Mouse (Mus musculus): Measurements from ENCODE around the gene Mob4.

Gene Mob4

DNA sequence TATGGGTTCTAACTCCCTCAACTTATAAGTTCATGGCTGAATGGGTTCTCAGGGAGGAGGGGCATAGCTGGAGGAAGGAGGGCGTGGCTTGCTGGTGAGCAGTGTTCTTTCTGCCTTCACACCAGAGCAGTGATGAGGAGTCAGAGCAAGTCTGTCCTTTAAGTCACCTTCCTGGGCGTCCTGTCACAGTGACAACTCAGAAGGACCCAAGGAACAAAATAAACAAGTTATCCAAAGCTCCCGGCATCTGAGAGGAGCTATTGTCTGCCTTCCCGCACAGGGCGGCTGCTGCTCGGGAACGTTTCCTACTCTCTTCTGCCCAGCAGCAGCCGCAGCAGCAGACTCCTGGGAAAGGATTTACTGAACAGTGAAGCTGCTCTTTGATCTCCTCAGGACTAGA is 61.0 kb downstream of the Mob4 start:
- DNase-seq, result no peak

DNA sequence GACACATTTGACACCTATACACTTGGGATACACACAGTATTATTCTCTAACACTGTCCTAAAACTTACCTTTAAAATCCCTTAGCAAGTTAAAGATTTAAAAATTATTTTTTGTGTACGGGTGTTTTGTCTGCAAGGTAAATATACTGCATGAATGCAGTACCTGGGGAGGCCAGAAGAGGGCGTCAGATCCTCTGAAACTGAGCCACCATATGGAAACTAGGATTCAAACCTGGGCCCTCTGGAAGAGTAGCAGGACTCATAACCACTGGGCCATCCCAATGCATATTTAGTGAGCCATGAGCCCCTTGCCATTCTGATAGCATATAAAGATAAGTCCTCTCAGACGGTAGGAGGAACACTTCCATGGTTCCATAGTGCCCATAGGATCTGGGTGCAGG is 61.8 kb downstream of the Mob4 start:
- DNase-seq, result peak; percentile 46

DNA sequence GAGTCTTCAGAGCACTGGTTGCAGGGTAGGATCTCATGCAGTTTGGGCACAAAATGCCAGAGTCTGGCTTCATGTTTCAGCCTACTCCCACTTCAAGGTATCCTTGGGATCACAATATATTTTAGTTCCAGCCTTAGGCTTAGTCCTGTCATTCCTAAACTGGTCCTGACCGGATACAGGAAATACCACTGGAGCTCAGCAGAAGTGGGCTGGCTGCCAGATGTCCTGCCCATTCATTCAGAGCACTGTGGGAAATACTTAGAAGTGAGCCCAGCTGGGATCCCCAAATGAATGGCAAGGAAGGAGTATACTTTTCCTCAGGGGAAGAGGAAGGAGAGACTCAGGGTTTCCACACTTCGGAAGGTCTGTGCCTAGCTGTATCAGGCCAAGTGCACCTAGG is 62.3 kb downstream of the Mob4 start:
- DNase-seq, result peak; percentile 82

DNA sequence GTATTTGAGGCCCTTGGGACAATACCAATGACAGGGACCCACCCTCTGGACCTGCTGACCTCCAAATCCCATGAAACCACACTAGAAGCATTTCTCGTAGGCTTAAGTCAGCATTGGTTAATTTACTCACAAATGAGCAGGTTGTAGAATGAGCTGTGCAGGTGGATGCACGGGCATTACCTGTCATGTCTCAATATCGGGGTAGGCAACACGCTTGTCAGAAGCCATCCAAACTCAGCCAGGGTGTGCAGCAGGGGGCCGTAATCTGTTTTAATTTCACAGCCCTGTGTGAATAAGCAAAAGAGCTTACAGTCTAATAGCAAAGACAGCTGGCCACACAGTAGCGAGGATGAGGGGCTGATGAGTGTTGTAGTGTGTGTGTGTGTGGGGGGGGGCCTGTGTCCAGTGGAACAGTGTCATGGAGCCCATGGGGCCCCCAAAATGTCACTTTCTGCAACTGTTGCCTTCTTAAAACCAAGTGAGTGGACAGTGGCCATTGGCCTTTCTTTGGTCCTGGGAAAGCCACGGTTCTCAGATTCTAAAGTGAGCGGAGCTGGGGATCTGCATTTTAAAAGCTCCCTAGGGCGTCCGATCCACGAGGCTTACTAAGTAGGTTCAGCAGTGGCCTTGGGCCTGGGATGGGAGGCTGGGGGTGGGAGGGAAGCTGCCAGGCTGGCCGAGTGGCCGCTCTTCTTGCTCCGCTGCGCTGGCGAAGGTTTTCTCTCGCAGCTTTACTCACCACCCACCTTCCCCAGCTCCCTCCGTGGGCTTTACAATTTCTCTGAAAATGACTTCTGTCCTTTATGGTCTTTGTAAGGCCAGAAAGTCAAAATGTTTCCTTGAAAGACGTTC is 63.3 kb downstream of the Mob4 start:
- DNase-seq, result no peak

DNA sequence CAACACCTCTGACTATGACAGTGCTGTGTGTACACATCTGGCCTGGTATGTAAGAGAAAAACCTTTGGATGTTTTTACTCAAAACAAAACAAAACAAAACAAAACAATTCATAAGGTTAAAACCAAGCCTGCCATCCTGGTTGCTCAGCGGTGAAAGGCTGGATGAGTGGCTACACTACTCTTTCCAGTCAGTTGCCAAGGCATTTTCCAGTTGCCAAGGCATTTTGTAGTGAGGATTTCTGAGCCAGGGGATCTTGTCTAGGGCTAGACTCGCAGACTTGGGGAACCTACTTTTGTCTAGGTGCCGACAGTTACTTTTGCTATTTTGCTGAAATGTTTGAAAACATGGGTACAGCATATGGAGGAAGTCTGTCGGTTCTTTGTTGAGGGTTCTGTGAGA is 64.0 kb downstream of the Mob4 start:
- DNase-seq, result no peak

DNA sequence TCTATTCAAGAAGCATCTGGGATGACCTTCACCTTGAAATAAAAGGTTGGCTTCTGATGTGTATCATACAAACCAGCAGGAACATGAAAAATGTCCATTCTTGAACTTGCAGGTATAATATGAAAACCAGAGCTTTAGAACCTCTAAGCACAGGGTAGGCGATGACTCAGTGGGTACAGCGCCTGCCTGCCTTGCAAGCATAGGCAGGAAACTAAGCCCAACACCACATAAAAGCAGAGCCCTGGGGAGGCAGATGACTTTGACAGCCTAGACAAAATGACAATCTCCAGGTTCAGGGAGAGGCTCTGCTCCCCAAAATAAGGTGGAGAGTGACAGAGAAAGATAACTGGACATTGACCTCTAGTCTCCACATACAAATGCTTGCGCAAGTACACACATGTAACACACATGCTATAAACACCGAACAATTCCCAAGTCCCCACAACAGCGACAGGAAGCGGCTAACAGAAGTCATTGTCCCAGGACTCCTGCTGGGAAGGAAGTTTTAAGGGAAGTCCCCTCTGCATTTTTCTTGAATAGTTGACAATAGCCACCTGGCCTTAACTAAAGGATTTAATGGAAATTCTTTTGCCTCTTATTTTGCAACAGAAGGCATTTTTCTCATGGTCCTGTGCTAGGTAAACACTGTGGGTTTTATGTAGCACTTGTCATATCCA is 65.4 kb downstream of the Mob4 start:
- DNase-seq, result no peak

DNA sequence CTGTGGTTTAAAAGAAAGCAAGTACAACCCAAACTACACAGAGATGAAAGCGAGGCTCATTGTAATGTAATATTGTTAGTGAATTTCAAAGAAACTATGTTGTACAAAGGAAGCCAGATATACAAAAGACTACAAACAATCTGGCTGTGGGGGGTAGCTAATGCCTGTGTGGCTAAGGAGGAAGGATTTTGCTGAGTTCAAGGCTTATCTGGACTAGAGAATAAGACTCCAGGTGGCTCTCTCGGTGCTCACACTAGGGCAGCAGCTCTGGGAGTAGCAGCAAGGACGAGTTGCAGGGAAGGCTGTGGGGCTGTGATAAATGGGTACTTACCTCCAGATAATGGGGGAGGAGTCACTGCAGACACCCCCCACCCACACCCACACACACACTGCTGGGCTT is 67.7 kb downstream of the Mob4 start:
- DNase-seq, result no peak

DNA sequence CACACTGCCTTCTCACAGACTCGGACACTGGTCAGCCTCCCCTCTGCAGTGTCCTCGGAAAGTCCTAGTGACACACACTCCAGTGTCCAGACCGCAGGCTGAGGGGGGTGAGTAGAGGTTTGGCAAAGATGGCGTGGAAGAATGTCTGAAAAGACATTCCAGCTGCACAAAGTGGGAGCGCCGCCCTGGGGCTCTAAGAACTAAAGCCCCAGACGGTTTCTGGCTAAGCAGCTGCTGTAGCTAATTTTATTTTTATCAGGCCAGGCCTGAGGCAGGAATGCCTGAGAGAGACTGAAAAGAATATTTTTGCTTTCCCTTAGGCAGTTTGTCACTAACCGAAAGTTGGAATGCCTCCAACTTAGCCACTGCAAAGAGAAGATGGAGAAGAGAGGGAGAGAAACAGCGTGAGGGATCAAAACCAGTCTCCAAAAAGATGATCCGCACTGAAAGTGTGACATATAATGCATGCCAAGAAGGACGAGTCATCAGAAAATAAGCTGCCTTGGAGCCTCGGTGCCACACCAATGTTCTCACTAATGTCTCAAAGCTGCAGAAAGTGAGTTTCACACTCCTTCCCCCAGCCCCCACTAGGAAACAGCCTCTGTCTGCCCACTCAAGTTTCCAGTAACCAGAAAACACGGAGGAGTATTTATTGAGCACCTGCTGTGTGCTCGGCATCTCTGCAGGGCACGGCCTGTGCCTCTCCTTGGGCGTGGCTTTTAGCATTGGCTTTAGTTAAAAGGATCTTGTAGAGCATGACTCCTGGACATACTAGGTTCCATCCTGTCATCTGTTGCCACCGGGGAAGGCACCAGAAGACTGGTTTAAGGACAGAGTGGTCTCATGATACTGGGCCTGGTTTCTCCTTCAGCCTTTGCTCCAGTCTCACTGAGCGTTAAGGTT is 71.1 kb downstream of the Mob4 start:
- peak; percentile 53 for DNase-seq

All from lung, postnatal 14 days (tissue).